Mouse (Mus musculus) liver, embryonic 14.5 days (tissue): ENCODE measurements around the gene Hist1h1d. TPM values are rescaled to one million over a fixed set of nuclear protein-coding genes. Genes with fewer than 3 reads are reported as not detected.

ENCODE experiments used
- ATAC-seq: fragments of 200-750 bp; cut with Nextera tagmentation; 2 replicates; pipeline ENCODE4 v1.8.0; 2017; ENCODE audit warnings: moderate number of reproducible peaks, mild to moderate bottlenecking, moderate library complexity; ENCODE audit not compliant: insufficient read depth
- DNase-seq, 3 experiments: peaks; one replicate each; pipeline ENCODE4 v3.0.0-alpha.2; 2012 to 2013; ENCODE audit warnings: low read depth in 3 of 3, low spot score in 3 of 3
- H3K27ac ChIP-seq: fragments of 300-500 bp; sonication (generic); 2 replicates; pipeline ENCODE4 v1.5.1; 2014; ENCODE audit warnings: moderate library complexity, mild to moderate bottlenecking, control low read depth, inconsistent platforms
- H3K27me3 ChIP-seq: fragments of 300-500 bp; sonication (generic); 2 replicates; pipeline ENCODE4 v1.6.1; 2014; ENCODE audit warnings: mild to moderate bottlenecking, low read length, moderate library complexity; ENCODE audit not compliant: control insufficient read depth, insufficient read depth
- H3K36me3 ChIP-seq: fragments of 300-500 bp; sonication (generic); replicated peaks from 2 replicates; pipeline ENCODE4 v1.6.1; 2014; ENCODE audit warnings: low read depth; ENCODE audit not compliant: control insufficient read depth, insufficient read depth
- H3K4me1 ChIP-seq, 2 experiments: fragments of 200-500 bp in 1 of 2; fragments of 300-500 bp in 1 of 2; sonication (generic) in 1 of 2; replicated peaks; 2 replicates each; pipeline ENCODE4 v1.6.1; 2012 to 2014; ENCODE audit warnings: antibody characterized with exemption in 1 of 2, inconsistent platforms in 1 of 2, low read length in 1 of 2; ENCODE audit not compliant: control insufficient read depth in 2 of 2, insufficient read depth in 2 of 2
- H3K4me2 ChIP-seq: fragments of 300-500 bp; sonication (generic); 2 replicates; pipeline ENCODE4 v1.6.1; 2014; ENCODE audit warnings: low read depth, mild to moderate bottlenecking, control low read depth, moderate library complexity
- H3K4me3 ChIP-seq, 2 experiments: fragments of 200-500 bp in 1 of 2; fragments of 300-500 bp in 1 of 2; sonication (generic) in 1 of 2; 2 replicates each; pipeline ENCODE4 v1.5.1; 2012 to 2014; ENCODE audit warnings: low read depth in 2 of 2, low read length in 2 of 2, mild to moderate bottlenecking in 2 of 2, control low read depth in 1 of 2, inconsistent platforms in 1 of 2, moderate library complexity in 1 of 2; ENCODE audit not compliant: insufficient read depth in 1 of 2
- H3K9ac ChIP-seq: fragments of 300-500 bp; sonication (generic); replicated peaks from 2 replicates; pipeline ENCODE4 v1.6.1; 2014; ENCODE audit warnings: mild to moderate bottlenecking, control low read depth, moderate library complexity
- H3K9me3 ChIP-seq: fragments of 300-500 bp; sonication (generic); 2 replicates; pipeline ENCODE4 v1.6.1; 2016; ENCODE audit warnings: low read length, mixed read lengths; ENCODE audit not compliant: control insufficient read depth
- CTCF ChIP-seq: IDR thresholded peaks from 2 replicates; pipeline ENCODE4 v1.5.1; 2016; ENCODE audit warnings: antibody characterized with exemption, low read depth, control low read depth
- EP300 ChIP-seq: IDR thresholded peaks from 2 replicates; pipeline ENCODE4 v1.6.1; 2016; ENCODE audit warnings: antibody characterized with exemption, low read depth
- WGBS: fragments of 180-500 bp; shearing (Covaris S2); extraction: QIAGEN DNeasy Blood & Tissue Kit; methylation state at CpG from one replicate; pipeline ENCODE4 v1.1.7; 2014; ENCODE audit not compliant: insufficient replicate concordance; 5-methylcytosine and 5-hydroxymethylcytosine counted together
- polyA plus RNA-seq, 2 experiments: library from polyadenylated mRNA; depleted of rRNA in 1 of 2; stranded (reverse) in 1 of 2; unstranded in 1 of 2; fragments of >200 nt; fragmentation: Nextera tagmentation in 1 of 2; extraction: Ambion mirVana in 1 of 2; gene quantifications; 2 replicates each; pipeline versions ENCODE4 v1.2.1 to v1.2.3; 2012 to 2014

Gene Hist1h1d
- polyA plus RNA-seq, 2 experiments: 0.70 to 1.2 TPM

GRCm38 (mm10) chr13:23523976-23524375 is 29.1 kb upstream of the Hist1h1d start:
- DNase-seq: no peak
- Histone ChIP-seq H3K36me3 (no peaks in the 10 kb centered on the region), H3K9ac (no peak overlapping the region), H3K4me2 (no peak overlapping the region), H3K4me1 (peaks cover 12 to 24% of the 10 kb centered on the region in 2 experiments), H3K27me3 (no peaks in the 10 kb centered on the region), H3K27ac (no peak overlapping the region), H3K9me3 (no peaks in the 10 kb centered on the region), H3K4me3 (no peak overlapping the region)
- TF ChIP-seq CTCF: no peak
- TF ChIP-seq EP300: no peak
- WGBS: 30% methylated on average over 5 of the region's 5 CpGs
- no peak for ATAC-seq

GRCm38 (mm10) chr13:23524654-23525053 is 28.4 kb upstream of the Hist1h1d start:
- H3K4me3 ChIP-seq: no peak overlapping the region
- peaks cover 12 to 23% of the 10 kb centered on the region in 2 experiments for H3K4me1 ChIP-seq
- ATAC-seq (no peak), DNase-seq (peak; percentile 73 to 77 (median 76))
- TF ChIP-seq EP300 (no peak), CTCF (peak; percentile 94)
- H3K36me3 ChIP-seq: no peaks in the 10 kb centered on the region
- H3K4me2 ChIP-seq: peak overlapping the region; percentile 26
- 9% methylated on average over 5 of the region's 5 CpGs for WGBS
- H3K27me3 ChIP-seq: no peaks in the 10 kb centered on the region
- no peak overlapping the region for H3K27ac ChIP-seq
- no peak overlapping the region for H3K9ac ChIP-seq
- no peaks in the 10 kb centered on the region for H3K9me3 ChIP-seq

- Histone ChIP-seq H3K27ac (no peak overlapping the region; the same call in 1 of the 2 replicates), H3K9ac (peak overlapping the region; percentile 43)
- ATAC-seq: no peak
Measured at GRCm38 (mm10) chr13:23525901-23526300, 27.2 kb upstream of the Hist1h1d start.

GRCm38 (mm10) chr13:23526312-23526711 is 26.8 kb upstream of the Hist1h1d start:
- Histone ChIP-seq H3K27ac (no peak overlapping the region), H3K4me1 (peaks cover 7 to 16% of the 10 kb centered on the region in 2 experiments), H3K9me3 (no peaks in the 10 kb centered on the region), H3K4me2 (peak overlapping the region; percentile 64), H3K9ac (peak overlapping the region; percentile 59), H3K36me3 (no peaks in the 10 kb centered on the region), H3K27me3 (no peaks in the 10 kb centered on the region), H3K4me3 (peak overlapping the region; percentile 46 to 56)
- TF ChIP-seq EP300 (peak; percentile 34; the same call in 1 of the 2 replicates), CTCF (no peak)
- WGBS: under 1% methylated on average over 17 of the region's 17 CpGs
- no peak for ATAC-seq
- peak; percentile 79 to 81 (median 80) for DNase-seq

More at GRCm38 (mm10) chr13:23525901-23526300, 27.2 kb upstream of the Hist1h1d start:
- Histone ChIP-seq H3K9me3 (no peaks in the 10 kb centered on the region), H3K36me3 (no peaks in the 10 kb centered on the region), H3K4me2 (peak overlapping the region; percentile 64), H3K4me3 (peak overlapping the region; percentile 46 to 47), H3K27me3 (no peaks in the 10 kb centered on the region), H3K4me1 (peaks cover 11 to 17% of the 10 kb centered on the region in 2 experiments)
- no peak for DNase-seq
- TF ChIP-seq CTCF (no peak), EP300 (no peak)
- 1% methylated on average over 10 of the region's 10 CpGs for WGBS

- DNase-seq (no peak), ATAC-seq (no peak)
- Histone ChIP-seq H3K27ac (no peak overlapping the region; the same call in 1 of the 2 replicates), H3K9ac (no peak overlapping the region), H3K4me3 (no peak overlapping the region), H3K4me2 (no peak overlapping the region), H3K4me1 (peaks cover 17 to 23% of the 10 kb centered on the region in 2 experiments), H3K27me3 (no peaks in the 10 kb centered on the region), H3K36me3 (no peaks in the 10 kb centered on the region), H3K9me3 (no peaks in the 10 kb centered on the region)
- no peak for TF ChIP-seq CTCF
- no peak for TF ChIP-seq EP300
- WGBS: 78% methylated on average over 5 of the region's 5 CpGs
Measured at GRCm38 (mm10) chr13:23529005-23529404, 24.1 kb upstream of the Hist1h1d start.
